Mouse (Mus musculus) spleen, postnatal 36 days (tissue): ENCODE results near the gene Acsl5.
A peak's percentile ranks its signal among the peaks of the same experiment; 100 is the strongest.

Source experiments
- DNase-seq, 2 experiments: peaks; one replicate each; pipeline ENCODE4 v3.0.0; 2022; ENCODE audit warnings: low spot score in 2 of 2, mixed read lengths in 1 of 2

The Acsl5 gene

GRCm38 (mm10) chr19:55239766-55240426, 11.8 kb upstream of the Acsl5 start:
- DNase-seq = no peak

- no peak for DNase-seq
Measured at GRCm38 (mm10) chr19:55241186-55241645, 10.5 kb upstream of the Acsl5 start, which contains the start of gene Gucy2g. Gene Gucy2g, minus strand, starts transcription at chr19:55241236.

GRCm38 (mm10) chr19:55244791-55245231, 6.9 kb upstream of the Acsl5 start:
- peak; percentile 7 to 35 for DNase-seq

GRCm38 (mm10) chr19:55247563-55247962, 4.2 kb upstream of the Acsl5 start:
- no peak for DNase-seq

GRCm38 (mm10) chr19:55247991-55248520, 3.7 kb upstream of the Acsl5 start:
- no peak for DNase-seq

- DNase-seq = no peak
Measured at GRCm38 (mm10) chr19:55250451-55250850, 1.3 kb upstream of the Acsl5 start.

GRCm38 (mm10) chr19:55253239-55253569, 1.5 kb downstream of the Acsl5 start:
- no peak for DNase-seq

- DNase-seq = peak; percentile 47 to 50
Measured at GRCm38 (mm10) chr19:55253570-55254441, 2.1 kb downstream of the Acsl5 start.

GRCm38 (mm10) chr19:55254513-55255016, 2.8 kb downstream of the Acsl5 start:
- peak; percentile 57 to 66 for DNase-seq

GRCm38 (mm10) chr19:55256156-55256555, 4.4 kb downstream of the Acsl5 start:
- DNase-seq = no peak

GRCm38 (mm10) chr19:55257656-55258375, 6.1 kb downstream of the Acsl5 start:
- no peak for DNase-seq

- DNase-seq = no peak
Measured at GRCm38 (mm10) chr19:55258514-55258913, 6.8 kb downstream of the Acsl5 start.

GRCm38 (mm10) chr19:55260389-55261184, 8.8 kb downstream of the Acsl5 start:
- no peak for DNase-seq

- DNase-seq = no peak
Measured at GRCm38 (mm10) chr19:55265269-55265668, 13.5 kb downstream of the Acsl5 start.

- no peak for DNase-seq
Measured at GRCm38 (mm10) chr19:55266786-55267185, 15.0 kb downstream of the Acsl5 start.

GRCm38 (mm10) chr19:55268150-55268549, 16.4 kb downstream of the Acsl5 start:
- DNase-seq = no peak

- no peak for DNase-seq
Measured at GRCm38 (mm10) chr19:55269051-55269450, 17.3 kb downstream of the Acsl5 start.

- DNase-seq = no peak
Measured at GRCm38 (mm10) chr19:55271448-55271847, 19.7 kb downstream of the Acsl5 start.

GRCm38 (mm10) chr19:55273340-55273739, 21.6 kb downstream of the Acsl5 start:
- peak in 1 of 2 experiments; percentile 28 for DNase-seq

GRCm38 (mm10) chr19:55276100-55276499, 24.4 kb downstream of the Acsl5 start:
- DNase-seq = no peak

GRCm38 (mm10) chr19:55276770-55277169, 25.0 kb downstream of the Acsl5 start:
- DNase-seq = no peak
